Mouse (Mus musculus) intestine, embryonic 16.5 days (tissue): Measurements from ENCODE around the gene Olfr802. TPM values are rescaled to one million over a fixed set of nuclear protein-coding genes. Genes with fewer than 3 reads are reported as not detected.

Experiments used
- microRNA-seq: library from miRNA; unstranded; fragments of <30 nt; microRNA quantifications from one replicate; pipeline ENCODE4, GENCODE M21; 2016
- polyA plus RNA-seq: library from polyadenylated mRNA; unstranded; fragments of >200 nt; fragmentation: Nextera tagmentation; extraction: Ambion mirVana; gene quantifications from 2 replicates; pipeline ENCODE4 v1.2.1, GENCODE M21; 2015

Olfr802 gene
- polyA plus RNA-seq, 1 experiment from 2014 or later: not detected

Small RNAs within 50 kb of the gene (microRNA-seq; reads per million reads assigned to microRNA genes)
- not detected for gene Gm24485

Other genes with a start within 250 kb of the Olfr802 start
- not detected in 2 replicates for gene Olfr787, start 226.3 kb downstream of the Olfr802 start, polyA plus RNA-seq
- not detected in 2 replicates for gene Olfr788, start 217.2 kb downstream of the Olfr802 start, polyA plus RNA-seq
- gene Olfr789, start 203.4 kb downstream of the Olfr802 start, polyA plus RNA-seq: not detected in 2 replicates
- gene Olfr790, start 189.7 kb downstream of the Olfr802 start, polyA plus RNA-seq: not detected in 2 replicates
- not detected in 2 replicates for gene Olfr791, start 166.4 kb downstream of the Olfr802 start, polyA plus RNA-seq
- gene Olfr792, start 149.0 kb downstream of the Olfr802 start, polyA plus RNA-seq: not detected in 2 replicates
- not detected in 2 replicates for gene Olfr794, start 120.5 kb downstream of the Olfr802 start, polyA plus RNA-seq
- gene Olfr796, start 75.6 kb downstream of the Olfr802 start, polyA plus RNA-seq: not detected in 2 replicates
- not detected in 2 replicates for gene Olfr798, start 60.2 kb downstream of the Olfr802 start, polyA plus RNA-seq
- not detected in 2 replicates for gene Olfr799, start 50.7 kb downstream of the Olfr802 start, polyA plus RNA-seq
- gene Olfr800, start 30.5 kb downstream of the Olfr802 start, polyA plus RNA-seq: not detected in 2 replicates
- gene Olfr801, start 14.3 kb downstream of the Olfr802 start, polyA plus RNA-seq: not detected in 2 replicates
- not detected in 2 replicates for gene Olfr803, start 6.1 kb upstream of the Olfr802 start, polyA plus RNA-seq
- not detected in 2 replicates for gene Olfr804, start 15.0 kb upstream of the Olfr802 start, polyA plus RNA-seq
- not detected in 2 replicates for gene Olfr805, start 41.2 kb upstream of the Olfr802 start, polyA plus RNA-seq
- gene Olfr806, start 53.8 kb upstream of the Olfr802 start, polyA plus RNA-seq: not detected in 2 replicates
- not detected in 2 replicates for gene Olfr807, start 69.6 kb upstream of the Olfr802 start, polyA plus RNA-seq
- gene Olfr808, start 77.3 kb upstream of the Olfr802 start, polyA plus RNA-seq: not detected in 2 replicates
- gene Olfr809, start 86.5 kb upstream of the Olfr802 start, polyA plus RNA-seq: not detected in 2 replicates
- gene Olfr810, start 106.7 kb upstream of the Olfr802 start, polyA plus RNA-seq: not detected in 2 replicates
- gene Olfr811, start 116.2 kb upstream of the Olfr802 start, polyA plus RNA-seq: not detected in 2 replicates
- gene Olfr812, start 157.9 kb upstream of the Olfr802 start, polyA plus RNA-seq: not detected in 2 replicates
- gene Olfr813, start 167.2 kb upstream of the Olfr802 start, polyA plus RNA-seq: not detected in 2 replicates
- not detected in 2 replicates for gene Olfr814, start 191.7 kb upstream of the Olfr802 start, polyA plus RNA-seq
- not detected in 2 replicates for gene Olfr815, start 217.7 kb upstream of the Olfr802 start, polyA plus RNA-seq
- gene Olfr816, start 227.4 kb upstream of the Olfr802 start, polyA plus RNA-seq: not detected in 2 replicates